Mouse (Mus musculus) right cerebral cortex, postnatal 4 days (tissue): ENCODE results near the gene Ccdc155.

ENCODE experiments used
- DNase-seq: peaks from one replicate; pipeline ENCODE4 v3.0.0-alpha.2; 2022

Ccdc155 gene

GRCm38 (mm10) chr7:45224826-45225225 lies 20.1 kb upstream of the Ccdc155 start:
- DNase-seq, result no peak

DNA sequence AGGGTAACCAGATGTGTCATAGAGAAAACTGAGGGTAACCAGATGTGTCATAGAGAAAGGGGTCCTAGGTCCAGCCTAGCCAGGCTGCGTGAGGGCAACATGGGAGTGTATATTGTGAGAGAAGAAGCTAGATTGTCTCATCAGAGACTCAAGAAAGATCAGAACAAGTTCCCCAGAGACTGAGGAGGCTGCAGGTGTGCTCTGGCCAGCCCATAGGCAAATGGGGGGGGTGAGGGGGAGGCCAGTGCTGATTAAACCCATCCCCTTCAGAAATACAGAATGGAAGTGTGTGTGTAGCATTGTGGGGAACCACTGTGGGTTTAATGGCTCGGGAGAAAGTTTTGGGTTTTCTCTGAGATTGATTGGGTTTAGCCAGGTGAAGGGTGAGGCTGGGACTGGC lies 17.0 kb upstream of the Ccdc155 start:
- no peak for DNase-seq

- DNase-seq, result peak; percentile 70
Observed at GRCm38 (mm10) chr7:45216442-45217183, 11.9 kb upstream of the Ccdc155 start.

- no peak for DNase-seq
Observed at GRCm38 (mm10) chr7:45215673-45216441, 11.2 kb upstream of the Ccdc155 start, which contains the start of gene Tead2. Tead2 (plus strand) TSS chr7:45215753.

- no peak for DNase-seq
Observed at GRCm38 (mm10) chr7:45213708-45214107, 9.0 kb upstream of the Ccdc155 start.

GRCm38 (mm10) chr7:45212356-45212755 lies 7.7 kb upstream of the Ccdc155 start:
- no peak for DNase-seq

DNA sequence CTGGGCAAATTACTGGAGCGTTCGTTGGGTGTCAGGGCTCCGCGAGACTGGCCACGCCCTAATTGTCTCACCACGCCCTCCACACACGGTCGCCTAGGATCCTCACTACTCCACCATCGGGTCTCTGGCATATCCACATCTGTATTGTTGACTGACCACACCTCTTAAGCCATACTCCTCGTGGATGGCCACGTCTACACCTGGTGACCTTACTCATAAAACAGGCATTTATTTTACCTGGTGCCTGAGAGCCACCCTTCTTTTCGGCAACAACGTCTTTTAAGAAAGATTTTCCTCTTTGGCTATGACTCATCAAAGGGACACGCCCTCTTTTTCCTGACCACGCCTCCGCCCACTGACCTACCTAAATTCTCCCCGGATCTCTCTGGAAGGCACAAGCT lies 7.2 kb upstream of the Ccdc155 start, which contains the start of gene Dkkl1:
Gene Dkkl1 (minus strand): TSS at position 297 of the 401 bp plus-strand sequence.
- no peak for DNase-seq

- no peak for DNase-seq
Observed at GRCm38 (mm10) chr7:45211070-45211469, 6.4 kb upstream of the Ccdc155 start.

- DNase-seq, result no peak
Observed at GRCm38 (mm10) chr7:45208260-45208659, 3.6 kb upstream of the Ccdc155 start.

- DNase-seq, result no peak
Observed at GRCm38 (mm10) chr7:45202654-45203053, 2.0 kb downstream of the Ccdc155 start.

- no peak for DNase-seq
Observed at GRCm38 (mm10) chr7:45198961-45199360, 5.7 kb downstream of the Ccdc155 start.

DNA sequence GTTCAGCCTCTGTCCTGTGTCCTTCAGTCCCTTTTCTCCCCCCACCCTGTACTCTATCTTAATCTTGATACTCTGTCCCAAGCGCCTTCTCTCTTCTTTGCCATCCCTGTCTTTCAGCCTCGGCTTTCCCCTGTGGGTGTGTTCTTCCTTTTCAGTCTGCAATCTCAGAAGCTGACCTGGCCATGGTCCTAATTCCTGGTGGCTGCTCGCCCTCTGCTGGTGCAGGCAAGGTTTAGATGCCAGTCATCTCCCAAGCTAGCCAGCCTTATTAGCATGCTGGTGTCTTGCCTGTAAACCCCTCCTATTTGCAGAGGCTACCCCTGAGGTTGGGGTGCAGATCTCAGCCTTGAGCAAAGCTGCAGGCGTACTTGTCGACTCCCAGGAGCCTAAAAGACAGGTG lies 6.3 kb downstream of the Ccdc155 start:
- peak; percentile 63 for DNase-seq

DNA sequence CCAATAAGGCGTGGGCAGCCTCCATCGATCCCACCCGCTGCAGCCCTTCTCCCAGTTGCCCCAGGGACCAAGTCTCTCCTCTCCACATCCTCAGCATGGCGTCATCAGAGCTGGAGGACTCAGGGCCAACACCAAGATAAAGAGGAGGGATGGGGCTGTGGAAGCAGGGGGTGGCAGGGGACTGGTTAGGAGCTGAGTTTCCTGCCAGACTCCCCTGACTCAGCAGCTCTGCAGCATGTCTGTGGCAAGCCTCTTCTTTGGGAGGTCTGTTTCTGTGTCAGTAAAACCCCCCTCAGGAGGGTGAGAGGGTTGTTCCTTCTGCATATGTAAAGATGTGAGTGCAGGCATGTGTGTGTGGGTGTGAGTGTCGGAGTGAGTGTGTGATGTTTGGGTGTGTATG lies 7.7 kb downstream of the Ccdc155 start:
- no peak for DNase-seq

DNA sequence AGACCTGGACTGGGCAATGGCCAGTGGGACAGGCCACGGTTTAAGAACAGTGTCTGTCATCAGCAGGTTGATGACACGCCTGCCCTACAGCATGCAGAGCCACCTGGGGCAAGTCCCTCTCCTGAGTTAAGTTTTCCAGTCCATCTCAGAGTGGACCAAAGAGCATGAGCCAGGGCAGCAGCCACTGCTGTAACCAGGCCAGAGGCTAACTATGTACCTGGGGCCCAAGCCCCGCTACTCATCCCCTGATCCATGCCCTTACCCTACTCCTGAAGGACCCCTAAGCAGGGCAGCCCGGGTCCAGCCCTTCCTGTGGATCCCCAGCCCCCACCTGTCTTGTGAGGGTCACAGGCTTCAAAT lies 8.5 kb downstream of the Ccdc155 start:
- DNase-seq, result no peak

DNA sequence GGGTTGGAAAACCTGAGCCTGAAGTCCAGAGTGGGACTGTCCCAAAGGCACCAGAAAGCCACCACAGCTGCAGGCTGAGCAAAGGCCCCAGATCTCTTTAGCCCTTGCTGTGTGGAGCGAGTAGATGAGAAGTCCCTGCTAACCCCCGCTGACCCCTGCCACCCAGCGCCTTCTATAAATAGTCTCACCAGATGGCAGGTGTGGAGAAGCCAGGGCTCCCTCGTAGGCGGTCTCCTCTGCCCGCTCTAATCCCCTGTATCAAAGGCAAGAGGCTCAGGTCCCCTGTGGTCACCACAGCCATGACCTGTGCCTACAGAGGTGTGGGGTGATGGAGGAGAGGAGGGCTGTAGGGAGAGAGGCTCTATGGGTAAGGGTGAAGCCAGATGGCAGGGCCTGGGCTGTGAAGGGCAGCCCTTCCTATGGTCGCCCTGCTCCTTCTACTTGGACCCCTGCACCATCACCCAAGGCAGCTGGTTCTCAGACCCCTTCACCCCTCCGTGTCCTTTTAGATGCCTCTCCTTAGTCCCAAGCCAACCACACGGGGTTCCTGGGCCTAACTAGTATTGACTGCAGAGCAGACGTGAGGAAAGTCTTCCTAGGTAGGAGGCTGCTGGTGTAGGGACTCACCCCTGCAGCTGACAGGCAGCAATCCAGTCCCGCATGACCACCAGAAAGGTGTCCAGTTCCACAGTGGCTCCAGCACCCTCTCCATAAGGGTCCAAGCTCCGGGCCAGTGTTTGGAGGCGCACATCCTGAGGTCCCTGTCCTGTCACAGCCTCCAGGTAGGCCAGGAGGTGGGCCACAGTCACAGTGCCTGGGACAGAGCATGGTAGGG lies 9.1 kb downstream of the Ccdc155 start:
- no peak for DNase-seq

DNA sequence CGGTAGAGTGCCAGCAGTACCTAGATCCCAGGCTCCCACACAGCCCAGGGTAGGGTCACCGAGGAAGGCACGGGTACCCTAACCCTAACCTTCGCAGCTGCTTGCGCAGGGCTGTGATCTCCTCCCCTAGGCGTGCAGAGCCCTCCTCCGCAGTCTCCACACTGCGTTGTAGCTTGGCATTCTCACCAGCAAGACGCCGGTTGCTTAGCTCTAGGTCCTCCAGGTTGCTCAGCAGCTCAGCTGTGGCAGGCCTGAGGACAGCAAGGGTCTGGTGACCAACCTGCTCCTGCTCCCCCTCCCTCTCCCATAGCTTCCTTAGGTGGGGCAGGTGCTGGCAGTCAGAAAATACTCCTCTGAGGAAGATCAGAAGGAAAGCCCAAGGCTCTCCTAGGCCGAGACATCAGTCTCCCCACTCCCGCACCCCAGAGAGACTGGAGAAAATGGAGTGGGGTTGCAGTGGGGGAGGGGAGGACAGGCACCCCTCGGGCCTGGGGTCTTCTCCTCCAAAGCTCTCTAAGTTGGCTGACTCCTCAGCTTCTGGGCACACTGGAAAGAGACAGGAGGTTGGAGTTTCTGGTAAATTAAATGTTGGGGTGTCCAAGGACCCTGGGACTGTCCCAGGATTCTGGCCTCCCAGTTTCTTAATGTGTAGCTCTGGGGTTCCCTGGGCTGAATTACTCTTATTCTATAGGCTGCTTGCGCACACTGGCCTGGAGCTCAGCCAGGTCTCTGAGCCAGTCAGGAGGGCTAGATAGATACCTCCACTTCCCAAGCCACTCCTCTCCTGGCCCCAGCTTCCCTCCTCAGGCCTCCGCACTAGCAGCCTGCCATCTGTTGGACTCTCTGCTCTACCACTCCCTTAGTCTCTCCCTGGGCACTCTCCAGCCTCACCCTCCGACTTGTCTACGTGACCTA lies 10.6 kb downstream of the Ccdc155 start:
- DNase-seq, result no peak

- DNase-seq, result no peak
Observed at GRCm38 (mm10) chr7:45193406-45193805, 11.3 kb downstream of the Ccdc155 start.

DNA sequence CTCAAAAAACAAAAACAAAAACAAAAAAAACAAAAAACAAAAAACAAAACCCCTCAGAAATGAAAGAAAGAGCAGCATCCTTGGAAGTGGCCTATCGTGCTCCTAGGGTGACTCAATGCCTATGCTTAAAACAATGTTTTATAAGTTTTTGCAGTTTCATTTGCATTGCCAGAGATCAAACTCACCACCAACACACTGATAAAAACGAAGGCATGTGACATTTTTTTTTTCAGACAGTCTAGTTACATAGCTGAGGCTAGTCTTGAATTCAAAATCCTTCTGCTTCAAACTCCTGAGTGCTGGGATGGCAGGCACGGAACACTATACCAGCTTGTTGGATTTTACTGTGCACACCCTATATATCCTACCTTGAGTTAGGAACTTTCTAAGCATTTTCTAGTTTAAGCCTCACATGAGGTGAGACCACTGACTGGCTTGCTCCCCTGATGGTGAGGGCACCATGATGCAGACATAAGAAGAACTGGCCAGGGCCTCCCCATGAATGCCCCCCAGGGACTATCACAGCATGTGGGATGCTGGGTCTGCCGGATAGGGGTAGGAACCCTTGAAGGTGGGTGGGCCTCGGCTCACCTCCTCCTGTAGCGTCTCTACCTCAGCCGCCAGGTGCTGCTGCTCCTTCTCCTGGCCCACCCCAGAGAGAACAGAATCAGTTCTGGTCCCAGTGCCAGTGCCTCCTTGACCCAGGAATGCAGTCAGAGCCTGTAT lies 11.9 kb downstream of the Ccdc155 start:
- no peak for DNase-seq

DNA sequence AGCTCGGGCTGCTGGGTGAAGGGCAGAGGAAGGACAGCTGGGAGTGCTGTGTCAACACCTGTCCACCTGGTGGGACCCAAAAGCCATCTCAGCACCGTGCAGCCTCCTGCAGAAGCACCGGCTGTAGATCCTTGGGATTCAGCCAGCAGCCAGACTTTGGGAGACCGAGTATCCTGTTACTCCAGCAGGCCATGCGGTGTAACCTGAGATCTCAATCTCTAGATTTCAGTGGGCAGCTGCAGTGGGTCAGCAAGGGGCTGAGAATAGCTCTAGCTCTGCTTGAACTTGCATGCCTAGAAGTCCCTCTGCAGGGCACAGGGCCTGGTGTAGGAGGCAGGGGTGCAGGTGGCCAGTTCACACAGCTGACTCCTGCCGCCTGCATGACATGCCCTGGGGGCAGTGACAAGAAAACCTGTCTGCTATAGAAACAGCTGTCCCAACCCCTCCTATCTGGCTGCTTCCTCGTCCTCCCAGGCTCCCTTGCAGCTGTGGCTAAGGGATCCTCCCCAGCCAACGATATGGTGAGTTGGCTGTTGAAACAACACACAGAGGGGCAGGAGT lies 12.8 kb downstream of the Ccdc155 start:
- no peak for DNase-seq

DNA sequence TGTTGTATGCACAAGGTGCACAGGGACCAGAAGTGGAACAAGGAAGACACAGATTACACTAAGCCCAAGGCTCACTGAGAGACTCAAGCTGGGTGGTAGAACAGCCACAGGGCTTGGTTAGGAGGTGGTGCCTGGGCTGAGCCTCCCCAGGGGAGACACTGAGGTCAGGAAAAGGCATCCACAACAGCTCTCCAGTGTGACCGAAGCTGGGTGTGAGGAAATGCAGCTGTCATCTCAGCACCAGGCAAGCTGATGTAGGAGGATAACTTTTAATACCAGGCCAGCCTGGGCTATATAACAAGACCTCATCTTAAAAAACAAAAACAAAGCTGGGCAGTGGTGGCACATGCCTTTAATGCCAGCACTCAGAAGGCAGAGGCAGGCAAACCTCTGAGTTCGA lies 13.5 kb downstream of the Ccdc155 start:
- no peak for DNase-seq

DNA sequence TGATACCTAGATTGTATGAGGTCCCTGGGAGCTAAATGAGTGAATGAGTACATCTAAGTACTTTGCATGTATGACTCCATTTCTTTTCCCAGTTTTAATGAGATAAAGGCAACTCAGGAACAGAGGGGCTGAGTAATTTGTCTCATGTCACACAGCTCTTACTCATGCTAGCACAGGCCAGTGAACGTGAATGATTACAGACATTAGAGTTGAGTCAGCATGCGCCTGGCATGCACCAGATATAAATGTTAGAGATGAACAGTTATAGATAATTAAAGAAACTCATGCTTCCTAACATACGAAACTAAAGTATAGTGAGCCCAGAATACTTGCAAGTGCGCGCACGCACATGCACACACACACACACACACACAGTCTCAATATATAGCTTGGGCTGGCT lies 14.5 kb downstream of the Ccdc155 start:
- no peak for DNase-seq
